ENCODE assay signal across 22 mouse cellular contexts in genomic region chr2:62332465-62332864, GRCm38 (mm10).
A peak's percentile ranks its signal among the peaks of the same experiment; 100 is the strongest.
DNase-seq lines count a peak whose midpoint lies in the region; ATAC-seq and TF ChIP-seq lines count a peak whose summit lies in the region.
"Had no signal": no experiment of that assay in that cellular context is flagged by ENCODE, and none has a peak within 500 bp of the region (broad histone marks: within the 10 kb centered on the region; RNA-seq: fewer than 3 reads in every experiment).

No protein-coding gene starts in this region.

- peaks cover 32% of the 10 kb centered on the region for H3K4me1 ChIP-seq in forebrain, embryonic 15.5 days
- no peaks in the 10 kb centered on the region for H3K4me1 ChIP-seq in forebrain, embryonic 11.5 days (replicated peaks; ENCODE audit: control insufficient read depth, insufficient read depth, low read length)
- H3K4me1 ChIP-seq in hindbrain, embryonic 15.5 days (replicated peaks), result 0 out of 2 replicates have a peak, but pooled peaks cover 4% of the 10 kb centered on the region
- H3K4me1 ChIP-seq in hindbrain, postnatal 0 days (ENCODE audit: insufficient read depth, low read length), result no peaks in the 10 kb centered on the region
- H3K4me1 ChIP-seq in midbrain, embryonic 12.5 days, result no peaks in the 10 kb centered on the region
- no peaks in the 10 kb centered on the region for H3K4me1 ChIP-seq in midbrain, embryonic 11.5 days (ENCODE audit: control insufficient read depth, insufficient read depth, low read length)
- H3K4me1 ChIP-seq: embryonic facial prominence, embryonic 15.5 days; forebrain, embryonic 12.5 days; heart, embryonic 10.5 days had no signal

- no peak for DNase-seq in forebrain, embryonic 11.5 days (ENCODE audit: low spot score)
- DNase-seq in hindbrain, postnatal 0 days (ENCODE audit: low spot score), result no peak
- DNase-seq in midbrain, embryonic 11.5 days (ENCODE audit: low spot score, missing footprints), result no peak
- peak; percentile 21 for DNase-seq in induced T-regulatory cell, adult 2 months (ENCODE audit: low read depth)
- DNase-seq: adrenal gland, adult 8-10 months; adrenal gland, postnatal 36 days; B cell, adult 2 months; cerebellum, adult 2 months; cerebellum, postnatal 14 days; embryo, embryonic 11 days; gastrocnemius, postnatal 10 days; heart, adult 18-20 months; heart, postnatal 10 days; heart, postnatal 4 days had no signal

- H3K4me2 ChIP-seq in forebrain, embryonic 15.5 days (replicated peaks), result no peak overlapping the region
- H3K4me2 ChIP-seq in forebrain, embryonic 11.5 days (ENCODE audit: low read depth, low read length, severe bottlenecking), result no peak overlapping the region
- no peak overlapping the region for H3K4me2 ChIP-seq in hindbrain, embryonic 15.5 days
- H3K4me2 ChIP-seq in hindbrain, postnatal 0 days (ENCODE audit: low read depth, low read length), result no peak overlapping the region
- no peak overlapping the region for H3K4me2 ChIP-seq in midbrain, embryonic 12.5 days (replicated peaks)
- H3K4me2 ChIP-seq in midbrain, embryonic 11.5 days, result no peak overlapping the region
- H3K4me2 ChIP-seq: embryonic facial prominence, embryonic 15.5 days; forebrain, embryonic 12.5 days had no signal

- no peak overlapping the region for H3K4me3 ChIP-seq in forebrain, embryonic 15.5 days
- no peak overlapping the region for H3K4me3 ChIP-seq in forebrain, embryonic 11.5 days (ENCODE audit: low read depth, low read length)
- H3K4me3 ChIP-seq in hindbrain, embryonic 15.5 days, result no peak overlapping the region
- no peak overlapping the region for H3K4me3 ChIP-seq in hindbrain, postnatal 0 days (ENCODE audit: low read length)
- H3K4me3 ChIP-seq in midbrain, embryonic 12.5 days, result no peak overlapping the region
- H3K4me3 ChIP-seq in midbrain, embryonic 11.5 days (ENCODE audit: low read depth, low read length), result no peak overlapping the region
- H3K4me3 ChIP-seq: embryonic facial prominence, embryonic 15.5 days; erythroblast, embryonic 14.5 days; forebrain, embryonic 12.5 days; heart, embryonic 10.5 days had no signal

- ATAC-seq in forebrain, embryonic 15.5 days (replicated peaks), result no peak
- no peak for ATAC-seq in forebrain, embryonic 11.5 days (replicated peaks; ENCODE audit: low FRiP score)
- peak; percentile 59; the same call in 1 of the 2 replicates for ATAC-seq in hindbrain, embryonic 15.5 days (ENCODE audit: low FRiP score, low read depth)
- no peak; the same call in 1 of the 2 replicates for ATAC-seq in hindbrain, postnatal 0 days
- ATAC-seq in midbrain, embryonic 12.5 days (ENCODE audit: low FRiP score, low read depth), result 0 out of 2 replicates have a peak, but pooled peaks have one; percentile 56
- ATAC-seq in midbrain, embryonic 11.5 days (ENCODE audit: low FRiP score), result no peak

- no peak for TF ChIP-seq CTCF in hindbrain, postnatal 0 days (IDR thresholded peaks at IDR 0.05; ENCODE audit: low read depth)

- 61% methylated on average over 8 of the region's 8 CpGs for WGBS in forebrain, embryonic 15.5 days
- 71% methylated on average over 8 of the region's 8 CpGs for WGBS in forebrain, embryonic 11.5 days
- 68% methylated on average over 8 of the region's 8 CpGs for WGBS in hindbrain, embryonic 15.5 days
- 70% methylated on average over 8 of the region's 8 CpGs for WGBS in hindbrain, postnatal 0 days
- WGBS in midbrain, embryonic 12.5 days, result 62% methylated on average over 8 of the region's 8 CpGs
- WGBS in midbrain, embryonic 11.5 days, result 68% methylated on average over 8 of the region's 8 CpGs

- H3K9me3 ChIP-seq in forebrain, embryonic 15.5 days, result no peaks in the 10 kb centered on the region
- no peaks in the 10 kb centered on the region for H3K9me3 ChIP-seq in forebrain, embryonic 11.5 days (ENCODE audit: control insufficient read depth, low read length)
- H3K9me3 ChIP-seq in hindbrain, embryonic 15.5 days, result no peaks in the 10 kb centered on the region
- no peaks in the 10 kb centered on the region for H3K9me3 ChIP-seq in hindbrain, postnatal 0 days (ENCODE audit: low read length)
- no peaks in the 10 kb centered on the region for H3K9me3 ChIP-seq in midbrain, embryonic 12.5 days
- H3K9me3 ChIP-seq in midbrain, embryonic 11.5 days (ENCODE audit: control insufficient read depth, low read length), result no peaks in the 10 kb centered on the region
- H3K9me3 ChIP-seq: embryonic facial prominence, embryonic 15.5 days; forebrain, embryonic 12.5 days; G1E; heart, embryonic 10.5 days had no signal

- H3K27me3 ChIP-seq in forebrain, embryonic 15.5 days, result no peaks in the 10 kb centered on the region
- no peaks in the 10 kb centered on the region for H3K27me3 ChIP-seq in forebrain, embryonic 11.5 days (ENCODE audit: control insufficient read depth, insufficient read depth, low read length)
- H3K27me3 ChIP-seq in hindbrain, embryonic 15.5 days, result no peaks in the 10 kb centered on the region
- no peaks in the 10 kb centered on the region for H3K27me3 ChIP-seq in hindbrain, postnatal 0 days (ENCODE audit: insufficient read depth, low read length)
- H3K27me3 ChIP-seq in midbrain, embryonic 12.5 days, result no peaks in the 10 kb centered on the region
- H3K27me3 ChIP-seq in midbrain, embryonic 11.5 days (ENCODE audit: control insufficient read depth, insufficient read depth, low read length), result no peaks in the 10 kb centered on the region
- H3K27me3 ChIP-seq: embryonic facial prominence, embryonic 15.5 days; forebrain, embryonic 12.5 days had no signal

- no peaks in the 10 kb centered on the region for H3K36me3 ChIP-seq in forebrain, embryonic 15.5 days
- H3K36me3 ChIP-seq in forebrain, embryonic 11.5 days (ENCODE audit: control insufficient read depth, insufficient read depth, low read length), result no peaks in the 10 kb centered on the region
- no peaks in the 10 kb centered on the region for H3K36me3 ChIP-seq in hindbrain, embryonic 15.5 days
- H3K36me3 ChIP-seq in hindbrain, postnatal 0 days (ENCODE audit: insufficient read depth, low read length), result no peaks in the 10 kb centered on the region
- H3K36me3 ChIP-seq in midbrain, embryonic 12.5 days, result no peaks in the 10 kb centered on the region
- no peaks in the 10 kb centered on the region for H3K36me3 ChIP-seq in midbrain, embryonic 11.5 days (ENCODE audit: control insufficient read depth, insufficient read depth, low read length)
- H3K36me3 ChIP-seq: embryonic facial prominence, embryonic 15.5 days; forebrain, embryonic 12.5 days; heart, embryonic 10.5 days had no signal

- peak overlapping the region; percentile 74; the same call in 1 of the 2 replicates for H3K27ac ChIP-seq in forebrain, embryonic 15.5 days (replicated peaks)
- H3K27ac ChIP-seq in forebrain, embryonic 11.5 days (ENCODE audit: low read depth, low read length), result no peak overlapping the region
- H3K27ac ChIP-seq in hindbrain, embryonic 15.5 days (replicated peaks), result no peak overlapping the region
- H3K27ac ChIP-seq in hindbrain, postnatal 0 days, result no peak overlapping the region
- H3K27ac ChIP-seq in midbrain, embryonic 12.5 days (replicated peaks), result no peak overlapping the region
- no peak overlapping the region for H3K27ac ChIP-seq in midbrain, embryonic 11.5 days (ENCODE audit: low read depth, low read length)
- H3K27ac ChIP-seq: embryonic facial prominence, embryonic 15.5 days; forebrain, embryonic 12.5 days; heart, embryonic 10.5 days had no signal

- no peak overlapping the region for H3K9ac ChIP-seq in forebrain, embryonic 15.5 days (replicated peaks)
- no peak overlapping the region for H3K9ac ChIP-seq in forebrain, embryonic 11.5 days (ENCODE audit: low read length)
- H3K9ac ChIP-seq in hindbrain, embryonic 15.5 days, result no peak overlapping the region
- H3K9ac ChIP-seq in hindbrain, postnatal 0 days (replicated peaks; ENCODE audit: low read length), result no peak overlapping the region
- H3K9ac ChIP-seq in midbrain, embryonic 12.5 days (replicated peaks), result no peak overlapping the region
- no peak overlapping the region for H3K9ac ChIP-seq in midbrain, embryonic 11.5 days (ENCODE audit: low read length)
- H3K9ac ChIP-seq: embryonic facial prominence, embryonic 15.5 days; forebrain, embryonic 12.5 days had no signal

Comparison
In these comparisons a context has a peak if more than half of its experiments do, and no peak if none do; other contexts are left out.
1. ATAC-seq: peak in hindbrain, embryonic 15.5 days (single experiment) and midbrain, embryonic 12.5 days (single experiment); none in forebrain, embryonic 15.5 days (single experiment), forebrain, embryonic 11.5 days (single experiment), hindbrain, postnatal 0 days (single experiment) and midbrain, embryonic 11.5 days (single experiment).